Mouse (Mus musculus) urinary bladder, adult 2 months (tissue): ENCODE results near the gene Fam181a. TPM values are rescaled to one million over a fixed set of nuclear protein-coding genes. Genes with fewer than 3 reads are reported as not detected.
A peak's percentile ranks its signal among the peaks of the same experiment; 100 is the strongest.

Experiments
- DNase-seq: peaks from one replicate; pipeline ENCODE4 v3.0.0; 2022; ENCODE audit warnings: low spot score
- polyA plus RNA-seq: library from polyadenylated mRNA; depleted of rRNA; stranded (reverse); fragments of >200 nt; gene quantifications from 2 replicates; pipeline ENCODE4 v1.2.3, GENCODE M21; 2012

The Fam181a gene
- polyA plus RNA-seq, 1 experiment, result not detected

DNA sequence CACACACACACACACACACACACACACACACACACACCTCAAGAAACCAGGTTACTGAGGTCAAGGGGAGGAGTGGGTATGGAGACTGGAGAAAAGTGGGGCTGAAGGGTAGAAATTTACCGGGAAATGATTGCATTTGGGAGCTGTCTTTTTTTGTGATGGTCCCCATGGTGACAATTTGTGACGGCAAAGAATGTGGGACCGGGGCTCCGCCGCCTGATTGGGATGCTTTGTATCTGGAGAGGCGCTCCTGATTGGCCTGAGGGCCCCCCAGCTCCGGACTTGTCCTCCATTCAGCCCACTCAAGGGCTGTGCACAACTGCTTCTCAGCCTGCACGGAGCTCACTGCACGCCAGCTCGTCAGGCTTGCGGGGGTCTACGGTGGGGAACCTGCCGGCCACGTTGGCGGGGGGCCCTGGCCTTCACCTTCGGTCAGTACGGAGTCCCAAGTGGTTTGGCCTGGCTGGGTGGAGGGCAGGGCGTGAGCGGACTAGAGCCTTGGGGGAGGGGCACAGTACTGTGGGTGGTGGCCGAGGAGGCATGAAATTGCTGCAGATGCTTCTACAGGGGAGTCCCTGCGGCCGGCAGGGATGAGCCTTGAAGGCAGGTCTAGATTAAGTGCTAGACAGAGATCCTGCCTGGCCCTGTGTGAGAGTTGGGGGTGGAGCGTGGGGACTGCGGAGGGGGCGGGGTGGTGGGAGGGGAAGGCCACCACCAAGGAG is 4.0 kb downstream of the Fam181a start:
- no peak for DNase-seq

DNA sequence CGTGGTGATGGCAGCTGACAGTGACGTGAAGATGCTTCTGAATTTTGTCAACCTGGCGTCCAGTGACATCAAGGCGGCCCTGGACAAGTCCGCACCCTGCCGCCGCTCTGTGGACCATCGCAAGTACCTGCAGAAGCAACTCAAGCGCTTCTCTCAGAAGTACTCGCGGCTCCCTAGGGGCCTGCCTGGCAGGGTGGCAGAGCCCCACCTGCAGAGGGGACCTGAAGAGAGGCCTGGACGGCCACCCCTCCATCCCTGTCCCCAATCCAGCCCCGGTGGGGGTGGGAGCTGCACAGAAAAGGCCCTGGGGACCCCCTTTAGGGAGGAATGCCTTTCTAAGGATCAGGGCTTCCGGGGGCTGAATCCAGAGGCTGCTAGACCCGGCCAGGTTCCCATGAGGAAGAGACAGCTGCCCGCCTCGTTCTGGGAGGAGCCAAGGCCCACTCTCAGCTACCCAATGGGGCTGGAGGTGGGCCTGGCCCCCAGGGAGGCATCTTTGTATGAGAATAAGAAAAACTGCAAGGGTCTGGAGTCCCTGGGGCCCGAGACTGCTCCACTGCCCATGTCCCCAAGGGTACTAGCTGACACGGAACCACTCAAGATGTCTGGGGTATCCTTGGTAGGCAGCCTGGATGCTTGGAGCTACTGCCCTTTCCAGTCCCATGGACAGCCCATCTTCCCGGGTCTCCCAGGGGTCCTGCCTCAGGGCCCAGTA is 5.2 kb downstream of the Fam181a start:
- DNase-seq, result no peak

DNA sequence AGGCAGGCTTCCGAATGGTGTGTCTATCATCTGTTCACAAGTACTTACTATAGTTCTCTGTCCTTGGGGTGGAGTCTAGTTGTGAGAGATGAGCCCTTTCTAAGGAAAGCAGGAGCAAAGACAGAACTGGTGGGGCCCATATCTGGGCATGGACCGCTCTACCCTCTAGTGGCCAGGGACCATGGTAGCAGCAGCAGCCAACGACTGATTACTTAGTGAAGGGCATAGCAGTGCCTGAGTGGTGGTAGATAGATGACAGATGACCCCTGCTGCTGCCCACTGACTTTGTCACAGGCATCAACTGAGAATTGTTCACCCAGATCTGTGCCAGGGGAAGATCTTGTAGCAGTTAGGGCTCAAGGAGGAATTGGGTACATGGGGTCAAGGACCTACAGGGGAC is 12.0 kb downstream of the Fam181a start:
- DNase-seq, result no peak

DNA sequence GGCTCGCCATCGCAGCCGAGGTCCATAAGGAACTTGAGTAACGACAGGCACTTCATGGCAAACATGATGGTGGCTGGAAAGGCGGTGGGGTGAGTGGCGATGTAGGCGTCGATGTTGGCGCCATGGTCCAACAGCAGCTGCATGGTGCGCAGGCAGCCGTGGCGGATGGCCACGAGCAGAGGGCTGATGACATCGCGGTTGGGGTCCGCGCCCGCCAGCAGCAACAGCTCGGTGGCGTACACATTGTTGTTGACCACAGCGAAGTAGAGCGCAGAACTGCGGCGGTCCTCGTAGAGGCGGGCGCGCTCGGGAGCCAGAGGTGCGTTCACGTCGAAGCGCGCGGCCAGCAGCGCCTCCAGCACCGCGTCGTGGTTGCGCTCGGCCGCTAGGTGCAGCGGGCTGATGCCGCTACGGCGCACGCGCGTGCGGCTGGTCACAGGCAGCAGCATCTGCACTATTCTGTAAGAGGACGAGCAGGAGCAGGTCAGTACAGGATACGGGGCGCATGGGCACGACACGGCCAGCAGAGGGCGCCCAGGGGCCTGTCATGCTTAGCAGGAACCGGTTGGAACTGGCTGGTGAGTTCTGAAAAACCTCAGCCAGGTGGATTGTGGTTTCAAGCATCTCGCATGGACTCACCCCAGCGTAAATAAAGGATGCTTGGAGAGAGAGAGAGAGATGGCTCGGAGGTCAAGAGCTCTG is 14.5 kb downstream of the Fam181a start:
- peak; percentile 73 for DNase-seq

DNA sequence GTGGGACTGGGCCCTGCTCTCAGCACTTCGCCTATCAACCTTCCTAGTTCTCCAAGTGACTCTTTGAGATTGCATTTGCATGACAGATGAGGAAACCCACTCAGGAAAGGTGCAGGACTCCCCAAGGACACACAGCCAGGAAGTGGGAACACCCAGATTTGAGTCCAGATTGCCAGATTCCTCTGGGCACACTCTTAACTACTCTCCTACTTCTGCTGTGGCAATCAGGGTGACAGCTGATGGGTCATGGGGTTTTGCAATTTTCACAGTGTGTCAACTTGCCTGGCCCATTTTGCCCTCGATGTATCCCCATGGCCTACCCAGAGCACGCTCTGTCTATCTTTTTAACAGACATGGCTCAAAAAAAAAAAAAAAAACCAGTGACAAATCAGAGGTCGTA is 15.8 kb downstream of the Fam181a start:
- no peak for DNase-seq

DNA sequence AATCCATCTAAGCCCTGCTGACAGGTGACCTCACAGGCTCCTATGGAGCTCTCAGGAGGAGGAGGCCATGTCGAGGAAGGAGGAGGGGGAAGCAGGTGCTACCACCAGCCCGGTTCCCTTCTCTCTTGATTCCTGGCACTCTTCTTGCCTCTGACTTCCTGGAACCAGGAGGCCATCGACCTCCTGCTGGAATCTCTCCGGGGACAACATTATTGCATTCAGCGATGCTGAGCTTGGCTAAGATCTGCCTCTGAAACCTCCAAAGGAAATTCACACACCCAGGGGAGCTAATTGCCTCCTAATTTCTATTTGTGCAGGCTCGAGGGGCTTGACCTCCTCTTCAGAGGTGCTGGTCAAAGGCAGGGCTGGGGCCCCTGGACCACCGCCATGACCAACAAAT is 16.3 kb downstream of the Fam181a start:
- DNase-seq, result no peak

DNA sequence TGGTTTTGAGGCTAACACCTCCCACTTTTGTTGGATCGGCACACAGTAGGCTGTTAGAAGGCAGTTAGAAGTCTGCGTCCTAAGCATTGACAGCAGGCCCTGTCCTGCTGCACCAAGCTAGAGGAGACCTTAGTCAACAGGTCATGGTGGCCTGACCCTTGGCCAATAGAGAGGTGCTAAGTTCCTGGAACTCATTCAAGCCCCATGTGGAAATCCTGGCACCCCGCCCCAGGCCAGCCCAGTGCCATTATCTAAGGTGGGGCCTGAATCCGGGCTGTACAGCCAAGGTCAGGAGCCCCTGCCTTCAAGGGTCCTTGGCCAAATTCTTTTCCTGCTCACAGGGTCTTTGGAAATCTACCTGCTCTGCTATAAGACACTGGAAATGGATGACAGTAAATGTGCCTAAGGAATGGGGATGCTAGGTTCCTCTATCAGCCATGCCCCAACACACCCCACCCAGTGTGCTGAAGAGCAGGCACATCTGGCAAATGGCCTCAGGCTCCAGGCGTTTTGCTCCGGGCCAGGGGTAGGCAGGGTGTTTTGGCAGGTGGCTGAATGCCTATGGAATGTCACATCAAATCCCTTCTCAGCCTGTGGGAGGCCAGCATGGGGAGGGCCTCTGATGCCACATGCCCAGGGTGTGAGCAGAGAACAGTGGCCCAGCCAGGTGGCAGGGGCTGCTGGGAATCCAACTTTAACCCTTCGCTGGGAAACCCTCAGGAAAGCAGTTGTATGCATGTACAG is 17.8 kb downstream of the Fam181a start:
- DNase-seq, result no peak

DNA sequence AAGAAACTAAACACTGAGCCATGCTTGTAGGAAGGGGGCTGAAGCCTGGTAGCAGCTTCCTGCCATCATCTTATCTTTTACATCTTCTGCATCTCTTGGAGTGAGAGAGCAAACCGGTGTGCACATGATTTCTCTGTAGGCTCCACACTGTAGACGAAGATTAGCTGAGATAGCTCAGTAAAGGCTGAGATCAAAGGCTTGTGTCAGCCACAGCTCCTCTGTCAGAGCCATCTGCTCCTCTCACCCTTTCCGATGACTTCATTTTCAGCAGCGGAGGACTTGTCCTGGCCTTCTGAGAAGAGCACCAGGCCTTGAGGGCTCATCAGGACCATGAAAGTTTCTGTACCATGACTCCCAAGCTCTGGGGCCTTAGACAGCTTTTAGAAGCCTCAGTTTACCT is 20.7 kb downstream of the Fam181a start:
- no peak for DNase-seq

DNA sequence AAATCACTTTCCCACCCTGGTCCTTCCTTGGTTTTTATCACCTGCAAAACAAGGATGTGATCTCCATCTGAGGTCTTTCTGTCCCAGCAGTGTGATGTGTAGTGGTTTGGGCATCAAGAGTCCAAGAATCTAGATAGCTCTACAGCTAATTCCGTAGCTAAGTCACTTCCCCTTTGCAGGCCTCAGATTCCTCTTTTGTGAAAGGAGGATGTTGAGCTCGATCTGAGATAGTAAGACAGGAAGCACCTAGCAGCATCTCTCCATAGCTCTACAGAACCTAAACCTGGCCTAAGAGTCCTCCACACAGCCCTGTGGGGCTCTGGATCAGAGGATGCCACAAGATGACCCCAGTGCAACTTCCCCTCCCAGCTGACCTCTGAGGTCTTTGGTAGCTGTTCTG is 22.1 kb downstream of the Fam181a start:
- DNase-seq, result no peak

DNA sequence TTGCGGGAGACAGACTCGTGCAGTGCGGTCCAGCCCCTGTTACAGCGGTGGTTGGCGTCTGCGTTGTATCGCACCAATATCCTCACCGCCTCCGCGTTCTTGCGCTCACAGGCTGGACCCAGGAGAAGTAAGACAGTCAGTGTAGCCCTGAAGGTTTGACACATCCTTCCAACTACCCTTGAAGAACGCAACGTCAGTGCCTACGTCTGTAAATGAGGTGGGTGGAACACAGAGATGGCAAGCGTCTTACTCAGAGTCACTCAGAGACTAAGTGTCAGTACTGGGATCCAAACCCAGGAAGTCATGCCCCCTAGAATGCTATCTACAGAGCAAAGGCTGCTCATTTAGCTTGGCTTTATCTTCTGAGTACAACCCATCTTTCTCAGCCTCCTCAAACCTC is 22.7 kb downstream of the Fam181a start:
- DNase-seq, result no peak

DNA sequence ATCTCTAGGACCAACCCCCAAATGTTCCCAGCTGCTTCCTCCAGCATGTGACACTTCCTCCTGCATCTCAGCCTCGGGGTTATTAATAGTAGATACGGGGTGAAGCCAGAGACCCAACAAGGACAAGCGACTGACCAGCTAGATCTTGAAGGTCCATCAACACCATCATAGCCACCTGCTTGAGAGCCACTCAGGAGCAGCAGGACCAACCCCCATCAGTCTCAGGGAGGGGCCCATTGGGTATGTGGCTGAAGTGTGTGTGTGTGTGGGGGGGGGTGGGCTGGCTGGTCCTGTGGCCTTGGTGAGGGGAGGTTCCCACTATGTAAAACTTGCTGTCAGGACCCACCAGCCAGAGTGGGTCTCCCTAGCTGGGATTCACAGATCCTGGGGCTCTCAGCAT is 26.0 kb downstream of the Fam181a start:
- DNase-seq, result no peak

DNA sequence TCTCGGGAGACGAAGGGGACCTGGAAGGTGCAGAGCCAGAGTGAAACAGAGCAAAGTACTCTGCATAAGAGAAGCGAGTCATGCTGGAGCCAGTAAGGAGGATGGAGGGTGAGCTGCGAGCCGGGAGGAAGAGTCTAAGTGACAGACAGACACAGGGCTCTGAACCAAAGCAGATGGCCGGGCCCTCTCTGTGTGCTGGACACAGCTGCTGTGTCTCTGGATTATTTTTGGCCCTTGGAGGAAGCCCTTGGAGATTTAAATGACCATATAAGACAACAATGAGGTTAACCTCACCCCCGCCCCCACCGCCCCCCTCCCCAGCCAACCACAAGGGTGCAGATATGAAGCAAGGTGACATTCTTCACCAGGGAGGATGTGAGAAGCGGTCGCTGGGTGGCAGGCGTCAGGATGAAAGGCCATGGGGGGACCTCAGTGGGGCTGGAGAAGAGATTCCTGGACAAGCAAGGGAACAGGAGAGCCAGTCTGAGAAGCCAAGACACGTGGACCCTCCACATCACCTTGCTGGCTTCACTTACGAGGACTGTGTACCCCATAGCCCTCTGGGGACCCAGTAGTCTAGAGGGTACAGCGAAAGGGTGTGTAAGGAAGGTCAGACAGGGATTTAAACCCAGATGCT is 27.5 kb downstream of the Fam181a start:
- no peak for DNase-seq

DNA sequence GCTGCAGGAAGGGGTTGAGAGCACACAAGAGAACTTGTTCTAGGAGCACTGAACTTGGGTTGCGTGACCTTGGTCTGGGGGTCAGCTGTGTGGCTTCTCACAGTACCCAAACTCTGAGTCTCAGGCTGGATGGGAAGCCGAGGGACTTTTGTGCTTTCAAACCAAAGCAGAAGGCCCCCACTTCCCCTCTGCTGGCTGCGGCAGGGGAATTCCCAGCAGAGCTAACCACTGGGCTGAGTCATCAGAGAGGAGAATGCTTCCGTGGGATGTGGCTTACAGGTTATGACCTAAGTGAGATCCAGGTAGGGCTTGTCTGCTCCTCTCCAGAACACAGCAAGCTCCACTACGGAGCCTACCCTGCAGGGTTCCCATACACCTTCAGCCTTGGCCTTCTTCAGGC is 30.4 kb downstream of the Fam181a start:
- DNase-seq, result no peak

DNA sequence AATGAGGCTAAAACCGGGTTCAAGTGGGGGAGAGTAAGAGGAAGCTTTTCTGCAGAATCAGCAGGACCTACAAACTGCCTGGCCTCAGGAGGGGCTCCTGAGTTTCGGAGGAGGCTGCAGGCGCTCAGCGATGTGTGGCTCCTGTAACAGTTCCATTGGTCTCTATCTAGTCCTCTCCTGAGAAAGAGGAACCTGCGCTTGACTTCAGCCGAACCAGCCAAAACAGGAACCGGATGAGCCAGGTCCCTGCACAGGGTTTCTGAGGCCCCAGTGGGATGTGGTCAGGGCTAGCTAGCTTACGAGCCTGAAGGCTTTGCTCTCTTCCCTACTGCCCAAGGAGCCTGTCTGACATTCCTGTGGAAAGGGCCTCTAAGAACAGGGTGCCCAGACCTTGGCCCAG is 32.7 kb downstream of the Fam181a start:
- no peak for DNase-seq

DNA sequence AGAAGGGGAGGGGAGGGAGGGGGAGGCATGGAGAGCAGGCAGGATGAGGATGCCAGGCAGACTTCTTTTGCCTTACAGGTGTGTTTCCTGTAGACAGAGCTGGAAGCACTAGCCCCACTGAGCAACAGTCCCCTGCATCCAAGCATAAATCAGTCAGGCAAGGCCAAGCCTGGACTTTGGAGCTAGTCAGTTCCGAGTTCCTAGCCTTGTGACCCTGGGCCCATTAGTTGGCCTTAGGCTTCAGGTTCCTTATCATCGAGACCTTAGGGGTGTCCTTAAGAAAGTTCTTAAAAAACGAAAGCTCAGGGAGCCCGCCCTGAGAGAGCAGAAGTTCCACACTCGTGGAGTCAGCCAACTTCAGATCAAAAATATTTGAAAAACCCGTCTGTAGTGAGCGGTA is 34.2 kb downstream of the Fam181a start:
- DNase-seq, result no peak

DNA sequence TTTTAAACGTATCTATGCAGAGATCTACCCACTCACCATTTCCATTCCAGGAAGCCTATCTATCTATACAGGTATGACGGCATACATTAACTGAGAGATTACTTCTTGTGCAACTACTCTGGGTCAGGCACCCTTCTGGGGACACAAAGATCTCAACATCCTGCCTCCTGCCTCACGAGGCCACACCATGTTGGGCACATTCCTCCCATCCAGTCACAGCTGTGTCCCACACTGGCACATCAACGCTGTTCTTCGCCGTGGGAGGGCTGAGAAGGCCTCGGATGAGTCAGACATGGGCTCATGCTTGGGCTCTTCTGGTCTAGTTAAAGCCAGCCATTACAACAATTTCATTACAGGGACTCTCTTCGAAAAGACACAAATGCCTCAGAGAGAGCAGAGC is 36.2 kb downstream of the Fam181a start:
- DNase-seq, result no peak

DNA sequence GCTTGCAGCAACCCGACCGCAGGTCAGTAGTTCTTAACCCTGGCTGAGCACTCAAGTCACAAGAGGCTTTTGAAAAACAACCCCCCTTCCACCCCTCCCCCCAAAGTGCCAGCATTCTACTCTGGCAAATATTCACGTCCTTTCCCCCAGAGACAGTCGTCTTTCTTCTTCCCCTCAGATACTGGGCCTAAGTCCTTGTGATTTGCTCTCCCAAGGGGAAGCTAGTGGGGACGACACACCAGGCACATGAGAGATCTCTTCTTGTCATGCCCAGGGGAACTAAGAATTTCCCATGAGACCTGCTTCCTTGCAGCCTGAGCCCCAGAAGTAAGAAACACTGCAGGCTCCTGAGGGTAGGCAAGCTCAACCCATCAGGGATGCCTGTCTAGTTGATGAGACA is 36.6 kb downstream of the Fam181a start:
- no peak for DNase-seq

DNA sequence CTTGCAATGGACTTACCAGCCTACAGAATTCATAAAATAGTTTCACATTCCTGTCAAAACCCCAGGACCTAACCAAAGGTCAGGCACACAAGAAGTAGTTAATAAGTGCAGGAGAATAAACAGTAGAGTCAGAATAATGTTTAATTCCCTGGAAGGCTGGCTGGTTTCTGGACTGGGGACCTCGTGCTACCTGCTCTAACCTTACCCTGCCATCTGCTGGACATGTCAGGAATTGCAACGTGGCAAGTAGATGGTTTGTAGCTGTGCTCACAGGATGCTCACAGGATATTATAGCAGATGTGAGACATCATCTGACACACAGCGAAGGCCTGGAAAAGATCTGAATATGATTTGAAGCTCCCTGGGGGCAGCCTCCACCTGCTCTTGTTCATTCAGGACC is 37.7 kb downstream of the Fam181a start:
- peak; percentile 58 for DNase-seq

DNA sequence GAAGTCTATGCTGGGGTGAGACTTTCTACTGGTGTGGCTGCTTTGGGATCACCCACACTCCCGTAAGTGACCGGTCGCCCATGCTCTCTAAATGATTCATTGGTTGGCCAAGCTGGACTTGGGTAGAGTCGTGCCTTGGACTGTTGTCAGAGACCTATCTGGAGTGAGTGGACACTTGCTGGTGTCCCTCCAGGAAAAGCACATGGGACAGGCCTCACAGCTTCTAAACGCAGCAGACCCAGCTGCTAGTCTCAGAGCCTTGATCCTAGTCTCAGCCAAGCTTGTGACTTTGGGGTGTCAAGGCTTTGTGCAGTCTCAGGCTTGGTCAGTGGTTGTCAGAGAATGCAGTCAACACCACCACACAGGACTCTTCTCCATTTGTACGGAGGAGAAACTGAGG is 42.0 kb downstream of the Fam181a start:
- no peak for DNase-seq

DNA sequence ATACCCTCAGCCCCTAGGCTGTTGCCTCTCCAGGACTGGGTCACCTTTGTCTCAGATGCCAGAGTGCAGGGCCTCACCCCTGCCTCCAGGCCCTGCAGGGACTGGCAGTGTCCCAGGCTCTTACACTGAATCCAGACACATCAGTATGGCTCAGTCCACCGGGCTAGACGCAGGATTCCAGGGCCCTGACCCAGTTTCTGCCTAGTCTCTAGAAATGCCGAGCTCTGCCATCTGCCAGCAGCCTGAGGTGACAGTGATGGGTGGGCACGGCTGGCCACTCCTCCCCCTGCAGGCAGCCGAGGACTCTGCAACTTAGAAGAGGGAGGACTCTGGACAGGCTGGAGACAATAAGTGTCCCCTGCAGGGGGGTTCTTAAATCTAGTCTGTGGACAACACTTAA is 42.8 kb downstream of the Fam181a start:
- DNase-seq, result peak; percentile 42

DNA sequence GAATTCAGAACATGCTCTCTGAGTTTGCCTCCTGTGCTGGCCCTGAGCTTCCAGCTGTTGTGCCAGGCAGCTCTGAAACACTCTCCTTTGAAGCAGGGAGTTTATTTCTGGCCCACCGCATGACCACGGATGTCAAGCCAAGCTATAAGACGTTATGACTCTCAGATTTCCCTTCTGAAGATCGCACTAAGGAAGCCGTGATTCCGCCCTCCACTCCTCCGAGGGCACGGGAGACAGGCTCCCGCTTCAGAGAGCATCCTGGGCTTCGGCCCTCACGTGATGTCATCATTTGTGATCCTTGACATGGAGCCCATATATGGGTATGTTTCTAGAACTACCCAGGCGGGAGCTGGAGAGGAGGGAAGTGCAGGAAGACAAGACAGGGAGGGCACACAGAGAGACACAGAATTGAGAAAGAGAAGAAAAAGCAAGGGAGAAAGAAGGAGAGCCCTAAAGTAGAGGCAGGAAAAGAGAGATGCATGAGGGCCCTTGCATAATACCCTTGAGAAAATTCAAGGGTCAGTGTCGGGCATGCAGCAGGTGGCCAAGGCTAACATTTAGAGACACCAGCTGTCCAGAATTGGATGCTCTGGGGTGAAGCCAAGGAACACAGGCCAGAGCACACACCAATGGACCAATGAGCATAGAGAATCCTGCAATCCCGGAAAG is 45.1 kb downstream of the Fam181a start, which contains the start of gene Asb2:
Gene Asb2, minus strand, starts transcription at position 256 of the 669 bp plus-strand sequence.
- DNase-seq, result no peak
